Mouse (Mus musculus) MEL (cell line): ENCODE data around the gene Stk36. TPM values are rescaled to one million over a fixed set of nuclear protein-coding genes. Genes with fewer than 3 reads are reported as not detected.

ENCODE experiments used
- DNase-seq: peaks from one replicate; pipeline ENCODE4 v3.0.0; 2011; ENCODE audit warnings: low read depth, low spot score
- H3K27ac ChIP-seq: 2 replicates; pipeline ENCODE4 v1.5.1; 2012; ENCODE audit warnings: low read depth, mild to moderate bottlenecking, control low read depth, low read length, moderate library complexity; ENCODE audit not compliant: control insufficient read depth
- H3K27me3 ChIP-seq, 2 experiments: fragments of 150-350 bp in 1 of 2; sonication (generic) in 1 of 2; 2 replicates each; pipeline ENCODE4 v1.6.1; 2012; ENCODE audit warnings: low read length in 2 of 2, mild to moderate bottlenecking in 2 of 2, improper control_type of control experiment in 1 of 2, moderate library complexity in 1 of 2; ENCODE audit not compliant: insufficient read depth in 2 of 2, control insufficient read depth in 1 of 2
- H3K36me3 ChIP-seq, 2 experiments: 2 replicates each; pipeline ENCODE4 v1.6.1; 2012 to 2014; ENCODE audit warnings: low read length in 2 of 2, improper control_type of control experiment in 1 of 2, inconsistent platforms in 1 of 2, mild to moderate bottlenecking in 1 of 2; ENCODE audit not compliant: insufficient read depth in 2 of 2, control insufficient read depth in 1 of 2
- H3K4me1 ChIP-seq, 2 experiments: fragments of 150-350 bp in 1 of 2; sonication (generic) in 1 of 2; 2 replicates each; pipeline ENCODE4 v1.6.1; 2012; ENCODE audit warnings: low read length in 2 of 2, improper control_type of control experiment in 1 of 2, mild to moderate bottlenecking in 1 of 2; ENCODE audit not compliant: insufficient read depth in 2 of 2, control insufficient read depth in 1 of 2
- H3K4me3 ChIP-seq, 2 experiments: fragments of 150-350 bp in 1 of 2; sonication (generic) in 1 of 2; 2 replicates each; pipeline ENCODE4 v1.5.1; 2012; ENCODE audit warnings: low read depth in 2 of 2, low read length in 2 of 2, mild to moderate bottlenecking in 2 of 2, moderate library complexity in 2 of 2, control low read depth in 1 of 2, improper control_type of control experiment in 1 of 2; ENCODE audit not compliant: control insufficient read depth in 1 of 2, insufficient read depth in 1 of 2
- H3K79me2 ChIP-seq: 2 replicates; pipeline ENCODE4 v1.6.1; 2012; ENCODE audit warnings: mild to moderate bottlenecking, low read length, moderate library complexity; ENCODE audit not compliant: control insufficient read depth, poor library complexity, insufficient read depth
- H3K9ac ChIP-seq: 2 replicates; pipeline ENCODE4 v1.6.1; 2012; ENCODE audit warnings: low read depth, mild to moderate bottlenecking, control low read depth, low read length, moderate library complexity; ENCODE audit not compliant: control insufficient read depth, poor library complexity, severe bottlenecking
- H3K9me3 ChIP-seq: fragments of 150-350 bp; sonication (generic); replicated peaks from 2 replicates; pipeline ENCODE4 v1.6.1; 2012; ENCODE audit warnings: mild to moderate bottlenecking, low read length, improper control_type of control experiment, moderate library complexity; ENCODE audit not compliant: insufficient read depth
- BHLHE40 ChIP-seq: IDR thresholded peaks from 2 replicates; pipeline ENCODE4 v1.6.1; 2012; ENCODE audit warnings: low read depth, mild to moderate bottlenecking, inconsistent platforms, low read length, improper control_type of control experiment, borderline replicate concordance
- CHD1 ChIP-seq: IDR thresholded peaks from 2 replicates; pipeline ENCODE4 v1.6.1; 2012; ENCODE audit warnings: low read depth, mild to moderate bottlenecking, inconsistent platforms, low read length, improper control_type of control experiment
- E2F4 ChIP-seq: IDR thresholded peaks from 2 replicates; pipeline ENCODE4 v1.6.1; 2011; ENCODE audit warnings: low read depth, low read length, improper control_type of control experiment, borderline replicate concordance
- ELF1 ChIP-seq: IDR thresholded peaks from 2 replicates; pipeline ENCODE4 v1.6.1; 2014; ENCODE audit warnings: low read depth, mild to moderate bottlenecking, inconsistent platforms, low read length, improper control_type of control experiment, moderate library complexity
- EP300 ChIP-seq, 2 experiments: IDR thresholded peaks; 2 replicates each; pipeline ENCODE4 v1.6.1; 2011; ENCODE audit warnings: improper control_type of control experiment in 2 of 2, low read length in 2 of 2, low read depth in 1 of 2, mild to moderate bottlenecking in 1 of 2
- ETS1 ChIP-seq: IDR thresholded peaks from 2 replicates; pipeline ENCODE4 v1.6.1; 2012; ENCODE audit warnings: low read depth, mild to moderate bottlenecking, inconsistent platforms, low read length, improper control_type of control experiment, moderate library complexity
- HCFC1 ChIP-seq: IDR thresholded peaks from 2 replicates; pipeline ENCODE4 v1.6.1; 2012; ENCODE audit warnings: low read depth, mild to moderate bottlenecking, inconsistent platforms, low read length, improper control_type of control experiment, moderate library complexity
- MAFK ChIP-seq: IDR thresholded peaks from 2 replicates; pipeline ENCODE4 v1.6.1; 2011; ENCODE audit warnings: low read depth, mild to moderate bottlenecking, low read length, improper control_type of control experiment, borderline replicate concordance
- MAX ChIP-seq: IDR thresholded peaks from 2 replicates; pipeline ENCODE4 v1.6.1; 2011; ENCODE audit warnings: low read length, improper control_type of control experiment
- MEF2A ChIP-seq: IDR thresholded peaks from 2 replicates; pipeline ENCODE4 v1.6.1; 2014; ENCODE audit warnings: low read depth, mild to moderate bottlenecking, inconsistent platforms, low read length, improper control_type of control experiment; ENCODE audit not compliant: poor library complexity, insufficient replicate concordance, severe bottlenecking; ENCODE audit errors: extremely low read depth
- MXI1 ChIP-seq: IDR thresholded peaks from 2 replicates; pipeline ENCODE4 v1.6.1; 2011; ENCODE audit warnings: mild to moderate bottlenecking, low read depth, low read length, improper control_type of control experiment
- MYB ChIP-seq: IDR thresholded peaks from 2 replicates; pipeline ENCODE4 v1.6.1; 2011; ENCODE audit warnings: mild to moderate bottlenecking, low read depth, low read length, improper control_type of control experiment
- POLR2AphosphoS5 ChIP-seq: IDR thresholded peaks from 2 replicates; pipeline ENCODE4 v1.6.1; 2012; ENCODE audit warnings: low read depth, borderline replicate concordance, mild to moderate bottlenecking, inconsistent platforms, low read length, moderate library complexity, mixed read lengths
- RCOR1 ChIP-seq: IDR thresholded peaks from 2 replicates; pipeline ENCODE4 v1.6.1; 2012; ENCODE audit warnings: low read depth, mild to moderate bottlenecking, inconsistent platforms, low read length, improper control_type of control experiment
- TBP ChIP-seq: IDR thresholded peaks from 2 replicates; pipeline ENCODE4 v1.8.0; 2011; ENCODE audit warnings: low read depth, low read length, improper control_type of control experiment
- TCF12 ChIP-seq: IDR thresholded peaks from 2 replicates; pipeline ENCODE4 v1.6.1; 2014; ENCODE audit warnings: low read depth, mild to moderate bottlenecking, inconsistent platforms, low read length, improper control_type of control experiment, moderate library complexity
- UBTF ChIP-seq: IDR thresholded peaks from 2 replicates; pipeline ENCODE4 v1.6.1; 2012; ENCODE audit warnings: low read depth, mild to moderate bottlenecking, inconsistent platforms, low read length, improper control_type of control experiment, moderate library complexity, borderline replicate concordance; ENCODE audit not compliant: insufficient read depth
- USF1 ChIP-seq: IDR thresholded peaks from 2 replicates; pipeline ENCODE4 v1.6.1; 2014; ENCODE audit warnings: low read depth, mild to moderate bottlenecking, inconsistent platforms, low read length, improper control_type of control experiment, moderate library complexity
- ZC3H11A ChIP-seq: IDR thresholded peaks from 2 replicates; pipeline ENCODE4 v1.6.1; 2012; ENCODE audit warnings: low read depth, mild to moderate bottlenecking, inconsistent platforms, low read length, improper control_type of control experiment
- polyA plus RNA-seq, 2 experiments: library from polyadenylated mRNA; stranded (reverse) in 1 of 2; unstranded in 1 of 2; fragments of >175 nt in 1 of 2; fragments of >200 nt in 1 of 2; gene quantifications; 2 replicates each; pipeline versions ENCODE4 v1.2.1 to v1.2.4; 2012; ENCODE audit warnings: low replicate concordance in 2 of 2, low read depth in 1 of 2; ENCODE audit not compliant: insufficient read length in 2 of 2, insufficient read depth in 1 of 2, missing spikeins in 1 of 2
- total RNA-seq: library from RNA; depleted of rRNA; stranded (reverse); fragments of 300-350 nt; gene quantifications from 2 replicates; pipeline ENCODE4 v1.2.3, GENCODE M21; 2012

Gene Stk36
- total and polyA plus RNA-seq, 3 experiments = 0.23 to 0.89 TPM; not detected in 1

- no peak for DNase-seq
- H3K36me3 ChIP-seq = no peaks in the 10 kb centered on the region
- H3K4me3 ChIP-seq = no peak overlapping the region
- peaks cover 0 to 4% of the 10 kb centered on the region in 2 experiments; a peak in 2 of 4 replicates for H3K4me1 ChIP-seq
- no peak overlapping the region for H3K9ac ChIP-seq
- TF ChIP-seq MYB (no peak), USF1 (no peak), ELF1 (no peak), TCF12 (no peak), MEF2A (no peak)
- H3K9me3 ChIP-seq = no peaks in the 10 kb centered on the region
- no peaks in the 10 kb centered on the region for H3K79me2 ChIP-seq
- no peaks in the 10 kb centered on the region for H3K27me3 ChIP-seq
- no peak overlapping the region for H3K27ac ChIP-seq
These were observed 42.2 kb upstream of the Stk36 start for GRCm38 (mm10) chr1:74559061-74559460.

DNA sequence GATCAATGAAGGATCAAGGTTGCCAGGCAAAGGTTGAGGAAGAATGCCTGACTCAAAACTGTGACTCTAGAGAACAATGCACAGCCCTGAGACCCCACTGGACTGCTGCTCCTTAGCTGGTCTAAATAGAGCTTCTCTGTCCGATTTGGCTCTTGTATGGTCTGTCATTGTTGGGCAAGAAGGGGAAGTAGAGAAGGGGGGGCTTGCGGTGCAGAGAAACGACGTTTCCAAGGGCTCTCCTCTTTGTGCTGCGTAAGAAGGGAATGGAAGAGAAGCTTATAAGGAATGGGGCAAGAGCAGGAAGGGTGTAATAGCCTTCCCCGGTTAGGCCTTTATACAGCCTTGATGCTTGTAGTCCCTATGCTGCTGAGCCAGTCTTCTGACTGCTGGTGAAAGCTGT lies 35.4 kb upstream of the Stk36 start:
- H3K4me1 ChIP-seq = no peaks in the 10 kb centered on the region
- H3K4me3 ChIP-seq = no peak overlapping the region
- no peaks in the 10 kb centered on the region for H3K9me3 ChIP-seq
- H3K79me2 ChIP-seq = no peaks in the 10 kb centered on the region
- DNase-seq = no peak
- H3K27ac ChIP-seq = no peak overlapping the region
- H3K27me3 ChIP-seq = no peaks in the 10 kb centered on the region
- TF ChIP-seq MAFK (no peak), MAX (no peak), CHD1 (no peak), MYB (no peak), ETS1 (no peak), POLR2AphosphoS5 (no peak), ELF1 (no peak), UBTF (no peak), MXI1 (no peak), BHLHE40 (no peak), HCFC1 (no peak), RCOR1 (no peak), E2F4 (no peak), TBP (no peak), TCF12 (no peak), ZC3H11A (no peak), EP300 (IDR thresholded peaks at IDR 0.05; ENCODE audit: low read depth in 1 of 2, low read length in 2 of 2) (no peak)
- TF ChIP-seq, all 39 proteins: peak for 0
- no peak overlapping the region for H3K9ac ChIP-seq
- peaks cover 0 to 11% of the 10 kb centered on the region in 2 experiments; a peak in 2 of 4 replicates for H3K36me3 ChIP-seq
